Mouse (Mus musculus) kidney, embryonic 16.5 days (tissue): ENCODE measurements around the gene Kat5. TPM values are rescaled to one million over a fixed set of nuclear protein-coding genes. Genes with fewer than 3 reads are reported as not detected.

Experiments used
- ATAC-seq: fragments of 200-750 bp; cut with Nextera tagmentation; 2 replicates; pipeline ENCODE4 v1.8.0; 2017; ENCODE audit warnings: moderate TSS enrichment; ENCODE audit not compliant: low FRiP score, low TSS enrichment
- H3K27ac ChIP-seq: fragments of 300-500 bp; sonication (generic); 2 replicates; pipeline ENCODE4 v1.5.1; 2014; ENCODE audit warnings: low read length
- H3K27me3 ChIP-seq: fragments of 300-500 bp; sonication (generic); 2 replicates; pipeline ENCODE4 v1.6.1; 2014; ENCODE audit warnings: low read length, control low read depth, mixed read lengths; ENCODE audit not compliant: insufficient read depth
- H3K36me3 ChIP-seq: fragments of 300-500 bp; sonication (generic); 2 replicates; pipeline ENCODE4 v1.6.1; 2014; ENCODE audit warnings: low read length, control low read depth, mixed read lengths; ENCODE audit not compliant: insufficient read depth
- H3K4me1 ChIP-seq: fragments of 300-500 bp; sonication (generic); 2 replicates; pipeline ENCODE4 v1.6.1; 2014; ENCODE audit warnings: low read length, control low read depth, mixed read lengths; ENCODE audit not compliant: insufficient read depth
- H3K4me2 ChIP-seq: fragments of 300-500 bp; sonication (generic); replicated peaks from 2 replicates; pipeline ENCODE4 v1.6.1; 2014; ENCODE audit warnings: low read depth, low read length
- H3K4me3 ChIP-seq: fragments of 300-500 bp; sonication (generic); 2 replicates; pipeline ENCODE4 v1.5.1; 2014; ENCODE audit warnings: mild to moderate bottlenecking, low read length
- H3K9ac ChIP-seq: fragments of 300-500 bp; sonication (generic); replicated peaks from 2 replicates; pipeline ENCODE4 v1.6.1; 2014; ENCODE audit warnings: low read length
- H3K9me3 ChIP-seq: fragments of 300-500 bp; sonication (generic); 2 replicates; pipeline ENCODE4 v1.6.1; 2016; ENCODE audit warnings: low read length, control low read depth
- WGBS: fragments of 180-500 bp; shearing (Covaris S2); extraction: QIAGEN DNeasy Blood & Tissue Kit; methylation state at CpG from one replicate; pipeline ENCODE4 v1.1.7; 2014; 5-methylcytosine and 5-hydroxymethylcytosine counted together
- polyA plus RNA-seq: library from polyadenylated mRNA; unstranded; fragments of >200 nt; fragmentation: Nextera tagmentation; extraction: Ambion mirVana; gene quantifications from 2 replicates; pipeline ENCODE4 v1.2.1, GENCODE M21; 2015

The Kat5 gene
- polyA plus RNA-seq, 1 experiment from 2014 or later = 57.4 TPM

DNA sequence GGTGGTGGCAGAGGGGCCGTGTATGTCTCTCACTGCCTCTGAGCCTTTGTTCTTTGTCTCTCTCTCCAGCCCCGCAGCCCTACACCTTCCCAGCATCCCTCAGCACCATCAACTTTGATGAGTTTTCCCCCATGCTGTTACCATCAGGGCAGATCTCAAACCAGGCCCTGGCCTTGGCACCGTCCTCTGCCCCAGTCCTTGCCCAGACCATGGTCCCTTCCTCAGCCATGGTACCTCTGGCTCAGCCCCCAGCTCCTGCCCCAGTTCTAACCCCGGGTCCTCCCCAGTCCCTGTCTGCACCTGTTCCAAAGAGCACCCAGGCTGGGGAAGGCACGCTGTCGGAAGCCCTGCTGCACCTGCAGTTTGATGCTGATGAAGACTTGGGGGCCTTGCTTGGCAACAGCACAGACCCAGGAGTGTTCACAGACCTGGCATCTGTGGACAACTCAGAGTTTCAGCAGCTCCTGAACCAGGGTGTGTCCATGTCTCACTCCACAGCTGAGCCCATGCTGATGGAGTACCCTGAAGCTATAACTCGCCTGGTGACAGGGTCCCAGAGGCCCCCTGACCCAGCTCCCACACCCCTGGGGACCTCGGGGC, 36.8 kb upstream of the Kat5 start:
- peaks cover 16% of the 10 kb centered on the region for H3K4me1 ChIP-seq
- no peaks in the 10 kb centered on the region for H3K27me3 ChIP-seq
- WGBS = 93% methylated on average over 8 of the region's 8 CpGs
- H3K4me3 ChIP-seq = no peak overlapping the region
- no peak overlapping the region for H3K27ac ChIP-seq
- no peak overlapping the region for H3K4me2 ChIP-seq
- no peak for ATAC-seq
- H3K9ac ChIP-seq = no peak overlapping the region
- no peaks in the 10 kb centered on the region for H3K9me3 ChIP-seq
- H3K36me3 ChIP-seq = peaks cover 54% of the 10 kb centered on the region

DNA sequence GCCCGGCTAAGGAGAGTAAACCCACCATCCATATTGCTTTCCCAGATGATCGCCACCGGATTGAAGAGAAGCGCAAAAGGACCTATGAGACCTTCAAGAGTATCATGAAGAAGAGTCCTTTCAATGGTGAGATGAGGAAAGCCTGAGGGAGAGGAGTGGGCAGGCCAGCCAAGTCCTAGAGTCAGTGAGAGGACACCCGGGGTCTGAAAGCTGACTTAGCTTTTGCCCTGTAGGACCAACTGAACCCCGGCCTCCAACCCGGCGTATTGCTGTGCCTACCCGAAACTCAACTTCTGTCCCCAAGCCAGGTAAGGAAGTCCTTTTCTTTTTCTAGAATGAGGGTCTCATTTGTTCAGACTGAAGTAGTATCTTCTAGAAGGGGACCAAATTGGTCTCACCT, 35.2 kb upstream of the Kat5 start:
- WGBS = 94% methylated on average over 9 of the region's 9 CpGs
- Histone ChIP-seq H3K4me2 (no peak overlapping the region), H3K4me3 (no peak overlapping the region)

DNA sequence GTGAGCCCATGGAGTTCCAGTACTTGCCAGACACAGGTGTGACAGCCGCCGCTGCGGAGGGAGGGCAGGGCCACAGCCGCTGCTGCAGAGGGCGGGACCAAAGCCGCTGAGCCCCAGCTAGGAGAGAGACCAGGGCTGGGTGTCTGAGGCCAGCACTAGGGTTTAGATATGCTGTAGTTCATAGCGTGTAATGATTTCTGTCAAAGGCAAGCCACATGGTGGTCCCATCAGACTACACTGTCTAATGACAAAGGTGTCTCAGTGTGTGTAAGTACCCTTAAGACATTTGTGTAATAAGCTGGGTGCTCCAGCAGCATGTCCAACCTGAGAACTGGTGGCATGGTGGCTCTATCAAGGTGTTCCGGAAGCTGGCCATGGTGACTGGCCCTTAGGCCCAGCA, 31.6 kb upstream of the Kat5 start:
- Histone ChIP-seq H3K4me1 (peaks cover 14% of the 10 kb centered on the region), H3K9ac (no peak overlapping the region), H3K9me3 (no peaks in the 10 kb centered on the region), H3K4me2 (no peak overlapping the region), H3K4me3 (no peak overlapping the region), H3K27ac (no peak overlapping the region), H3K36me3 (peaks cover 64% of the 10 kb centered on the region), H3K27me3 (no peaks in the 10 kb centered on the region)
- 88% methylated on average over 8 of the region's 8 CpGs for WGBS
- ATAC-seq = no peak

More for the DNA sequence above, 35.2 kb upstream of the Kat5 start:
- Histone ChIP-seq H3K27ac (no peak overlapping the region), H3K9ac (no peak overlapping the region), H3K36me3 (peaks cover 69% of the 10 kb centered on the region), H3K9me3 (no peaks in the 10 kb centered on the region), H3K4me1 (peaks cover 18% of the 10 kb centered on the region), H3K27me3 (no peaks in the 10 kb centered on the region)
- no peak for ATAC-seq

DNA sequence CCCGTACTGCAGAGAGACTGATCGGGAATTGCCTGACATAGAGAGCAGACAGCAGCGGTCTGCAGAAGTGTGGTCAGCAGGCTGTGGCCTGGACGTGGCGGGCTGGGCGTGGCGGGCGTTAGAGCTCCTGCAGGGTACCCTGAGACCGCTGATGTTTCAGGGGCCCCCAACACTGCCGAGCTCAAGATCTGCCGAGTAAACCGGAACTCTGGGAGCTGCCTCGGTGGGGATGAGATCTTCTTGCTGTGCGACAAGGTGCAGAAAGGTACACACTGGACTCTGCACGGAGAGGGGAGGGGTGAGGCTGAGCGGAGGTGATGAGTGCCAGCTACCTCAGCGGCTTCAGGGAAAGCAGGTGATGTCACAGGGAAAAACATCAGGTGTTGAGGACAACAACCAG, 31.0 kb upstream of the Kat5 start:
- Histone ChIP-seq H3K9me3 (no peaks in the 10 kb centered on the region), H3K9ac (no peak overlapping the region), H3K27me3 (no peaks in the 10 kb centered on the region), H3K36me3 (peaks cover 58% of the 10 kb centered on the region), H3K4me3 (no peak overlapping the region), H3K27ac (no peak overlapping the region), H3K4me1 (peaks cover 17% of the 10 kb centered on the region), H3K4me2 (no peak overlapping the region)
- no peak for ATAC-seq
- WGBS = 94% methylated on average over 17 of the region's 17 CpGs

DNA sequence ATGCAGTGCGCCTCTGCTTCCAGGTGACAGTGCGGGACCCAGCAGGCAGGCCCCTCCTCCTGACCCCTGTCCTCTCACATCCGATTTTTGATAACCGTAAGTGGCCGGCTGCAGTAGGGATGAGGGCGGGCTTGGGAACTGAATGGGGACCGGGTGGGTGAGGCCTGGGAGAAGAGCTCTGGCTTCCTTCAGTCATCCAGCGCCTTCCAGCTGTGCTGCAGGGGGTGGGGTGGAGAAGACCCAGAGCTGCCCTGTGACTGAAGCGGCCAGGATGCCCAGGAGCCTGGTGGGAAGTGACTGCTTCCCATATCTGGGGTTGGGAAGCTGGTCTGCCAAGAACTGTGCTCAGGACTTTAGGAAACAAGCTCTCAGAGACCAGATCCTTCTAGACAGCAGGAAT, 30.3 kb upstream of the Kat5 start:
- Histone ChIP-seq H3K27me3 (no peaks in the 10 kb centered on the region), H3K36me3 (peaks cover 51% of the 10 kb centered on the region), H3K4me1 (peaks cover 17% of the 10 kb centered on the region), H3K4me3 (no peak overlapping the region), H3K9ac (peak overlapping the region; percentile 36), H3K4me2 (no peak overlapping the region), H3K27ac (no peak overlapping the region), H3K9me3 (no peaks in the 10 kb centered on the region)
- 58% methylated on average over 9 of the region's 9 CpGs for WGBS
- ATAC-seq = no peak

DNA sequence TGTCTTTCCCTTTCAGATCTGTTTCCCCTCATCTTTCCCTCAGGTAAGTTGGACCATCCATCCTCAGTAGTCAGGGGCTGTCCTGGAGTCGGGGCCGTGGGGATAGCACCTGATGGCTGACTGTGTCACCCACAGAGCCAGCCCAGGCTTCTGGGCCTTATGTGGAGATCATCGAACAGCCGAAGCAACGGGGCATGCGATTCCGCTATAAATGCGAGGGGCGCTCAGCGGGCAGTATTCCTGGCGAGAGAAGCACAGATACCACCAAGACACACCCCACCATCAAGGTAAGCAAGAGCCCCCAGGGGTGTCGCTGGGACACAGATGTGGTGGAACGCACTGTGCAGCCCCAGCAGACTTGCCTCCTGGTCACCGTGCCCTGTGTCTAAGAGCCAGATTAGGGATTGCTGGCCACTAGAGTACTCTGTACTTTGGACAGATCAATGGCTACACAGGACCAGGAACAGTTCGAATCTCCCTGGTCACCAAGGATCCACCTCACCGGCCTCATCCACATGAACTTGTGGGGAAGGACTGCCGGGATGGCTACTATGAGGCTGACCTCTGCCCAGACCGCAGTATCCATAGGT, 28.5 kb upstream of the Kat5 start:
- Histone ChIP-seq H3K27ac (no peak overlapping the region), H3K4me2 (peak overlapping the region; percentile 90), H3K27me3 (no peaks in the 10 kb centered on the region), H3K9me3 (no peaks in the 10 kb centered on the region), H3K4me3 (peak overlapping the region; percentile 64), H3K4me1 (peaks cover 17% of the 10 kb centered on the region), H3K9ac (peak overlapping the region; percentile 89), H3K36me3 (peaks cover 38% of the 10 kb centered on the region)
- no peak for ATAC-seq
- 92% methylated on average over 18 of the region's 18 CpGs for WGBS

DNA sequence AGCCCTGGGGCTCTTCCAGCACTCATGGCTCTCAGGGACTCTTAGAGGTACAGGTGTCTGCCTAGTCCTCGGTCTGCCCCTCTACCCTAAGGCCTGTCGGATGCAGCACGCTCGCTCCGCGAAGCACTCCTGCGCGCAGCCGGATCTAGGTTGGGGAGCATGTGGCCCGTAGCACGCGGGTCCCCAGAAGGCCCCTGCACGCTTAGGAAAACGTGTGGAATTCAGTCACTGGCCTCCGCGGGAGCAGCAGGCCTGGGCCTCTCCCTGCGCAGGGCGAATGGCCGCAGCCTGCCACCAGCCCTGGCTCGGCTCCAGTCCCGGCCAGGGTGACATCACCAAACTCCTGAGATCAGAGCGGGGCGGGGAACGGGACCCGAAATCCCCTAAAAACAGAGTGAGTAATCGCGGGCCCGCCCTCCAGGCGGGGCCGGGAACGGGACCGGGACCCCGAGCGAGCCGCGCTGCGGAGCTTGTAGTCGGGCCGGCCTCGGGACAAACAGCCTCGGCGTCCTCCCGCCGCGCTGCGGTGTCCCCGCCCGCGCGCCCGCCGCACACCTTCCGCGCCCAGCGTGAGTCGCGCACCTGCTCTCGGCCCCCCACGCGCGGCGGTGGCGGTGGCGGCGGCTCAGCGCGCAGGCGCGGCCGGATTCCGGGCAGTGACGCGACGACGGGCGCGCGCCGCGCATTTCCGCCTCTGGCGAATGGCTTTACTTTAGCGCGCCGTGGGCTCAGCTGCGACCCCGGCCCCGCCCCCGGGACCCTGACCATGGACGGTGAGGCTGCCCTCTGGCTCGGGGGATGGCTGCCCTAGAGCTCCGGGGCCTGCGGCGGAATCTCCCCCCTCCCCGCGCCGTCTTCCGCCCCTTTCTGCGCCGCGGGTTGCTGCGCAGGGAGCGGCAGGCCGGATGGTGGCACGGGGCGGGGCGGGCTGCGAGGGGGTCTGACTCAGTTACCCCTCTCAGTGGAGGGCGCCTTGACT, 27.3 kb upstream of the Kat5 start, which contains the start of gene Rela:
TSS of gene Rela (plus strand) at position 415 of the 979 bp plus-strand sequence.
- peak; percentile 89 for ATAC-seq
- under 1% methylated on average over 107 of the region's 109 CpGs for WGBS
- Histone ChIP-seq H3K4me3 (peak within 1 kb of the TSS; percentile 64), H3K4me1 (peaks cover 17% of the 10 kb centered on the region), H3K27ac (peak within 1 kb of the TSS; percentile 93), H3K36me3 (peaks cover 28% of the 10 kb centered on the region), H3K27me3 (no peaks in the 10 kb centered on the region), H3K4me2 (peak within 1 kb of the TSS; percentile 90), H3K9ac (peak within 1 kb of the TSS; percentile 89), H3K9me3 (no peaks in the 10 kb centered on the region)

DNA sequence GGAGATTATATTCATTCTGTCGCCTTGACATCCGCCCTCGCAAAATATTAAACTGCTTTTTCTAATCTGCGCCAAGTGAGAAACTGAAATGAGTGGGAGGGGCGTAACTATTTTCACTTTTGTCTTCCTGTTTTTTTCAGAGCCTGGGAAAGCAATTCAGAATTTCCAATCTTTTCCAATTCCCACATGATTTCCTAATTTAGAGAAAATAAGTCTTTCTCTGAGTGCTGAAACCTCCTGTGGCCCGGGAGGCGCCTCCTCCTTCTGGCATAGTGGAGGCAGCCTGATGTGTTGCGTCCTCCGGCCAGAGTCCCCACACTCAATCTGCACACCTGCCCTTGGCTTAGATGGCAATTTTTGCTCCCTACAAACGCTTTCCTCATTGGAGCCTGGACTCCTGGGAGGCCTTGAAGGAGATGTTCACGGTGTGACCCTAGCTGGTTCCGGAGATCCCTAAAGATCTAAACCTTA, 26.6 kb upstream of the Kat5 start:
- H3K9me3 ChIP-seq = no peaks in the 10 kb centered on the region
- H3K27me3 ChIP-seq = no peaks in the 10 kb centered on the region
- H3K4me3 ChIP-seq = peak overlapping the region; percentile 64
- H3K4me1 ChIP-seq = peaks cover 17% of the 10 kb centered on the region
- H3K9ac ChIP-seq = peak overlapping the region; percentile 89
- ATAC-seq = no peak; the same call in 1 of the 2 replicates
- H3K27ac ChIP-seq = peak overlapping the region; percentile 93
- H3K36me3 ChIP-seq = peaks cover 21% of the 10 kb centered on the region
- 38% methylated on average over 12 of the region's 12 CpGs for WGBS
- H3K4me2 ChIP-seq = peak overlapping the region; percentile 90

DNA sequence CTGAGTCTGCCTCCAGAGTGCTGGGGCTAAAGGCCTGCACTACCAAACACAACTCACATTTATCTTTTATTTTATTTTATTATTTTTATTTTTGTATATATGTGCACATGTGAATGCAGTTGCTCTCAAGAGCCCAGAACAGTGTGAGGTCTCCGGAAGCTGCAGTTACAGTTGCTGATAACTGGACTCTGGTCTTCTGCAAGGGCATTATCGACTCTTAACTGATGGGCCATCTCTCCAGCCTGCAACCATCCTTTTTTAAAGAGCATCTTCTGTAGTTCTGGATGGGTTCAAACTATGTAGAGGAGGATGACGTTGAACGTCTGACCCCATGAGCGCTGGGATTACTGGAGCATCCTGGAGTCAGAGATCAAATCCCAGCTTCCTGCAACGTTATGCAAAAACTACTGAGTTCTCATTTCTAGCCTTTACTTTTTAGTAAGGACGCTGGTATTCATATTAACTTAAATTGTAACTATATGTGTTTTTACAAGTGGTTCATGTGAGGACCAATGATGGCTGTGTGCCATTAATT, 26.1 kb upstream of the Kat5 start:
- no peak overlapping the region for H3K27ac ChIP-seq
- H3K4me3 ChIP-seq = no peak overlapping the region
- H3K9me3 ChIP-seq = no peaks in the 10 kb centered on the region
- H3K9ac ChIP-seq = 0 out of 2 replicates have a peak overlapping the region, but pooled peaks have one; percentile 89
- H3K27me3 ChIP-seq = no peaks in the 10 kb centered on the region
- no peak overlapping the region for H3K4me2 ChIP-seq
- ATAC-seq = no peak
- 76% methylated on average over 7 of the region's 7 CpGs for WGBS
- H3K4me1 ChIP-seq = peaks cover 17% of the 10 kb centered on the region
- peaks cover 16% of the 10 kb centered on the region for H3K36me3 ChIP-seq
